Mouse (Mus musculus): Measurements from ENCODE around the gene Dvl1.

Dvl1 gene

GRCm38 (mm10) chr4:155846871-155847578 is at the start of gene Dvl1:
Gene Dvl1 (plus strand): TSS chr4:155847402.
- DNase-seq: peak; percentile 90 to 91

GRCm38 (mm10) chr4:155802075-155802474 is 45.1 kb upstream of the Dvl1 start:
- no peak for DNase-seq

- DNase-seq: no peak
These were observed 44.4 kb upstream of the Dvl1 start, which contains the start of gene Mrpl20 for GRCm38 (mm10) chr4:155802741-155803339. Gene Mrpl20 (plus strand): TSS chr4:155802878.

- DNase-seq: peak; percentile 94 to 95
These were observed 43.7 kb upstream of the Dvl1 start for GRCm38 (mm10) chr4:155803340-155804041.

GRCm38 (mm10) chr4:155807841-155808240 is 39.4 kb upstream of the Dvl1 start:
- no peak for DNase-seq

GRCm38 (mm10) chr4:155811929-155812664 is 35.1 kb upstream of the Dvl1 start, which contains the start of gene Ccnl2:
Gene Ccnl2 (plus strand): TSS chr4:155812489.
- DNase-seq: peak; percentile 95 to 96

GRCm38 (mm10) chr4:155812665-155813181 is 34.5 kb upstream of the Dvl1 start:
- peak in 1 of 2 experiments; percentile 20 for DNase-seq

- no peak for DNase-seq
These were observed 29.7 kb upstream of the Dvl1 start for GRCm38 (mm10) chr4:155817533-155817932.

GRCm38 (mm10) chr4:155821025-155821424 is 26.2 kb upstream of the Dvl1 start:
- DNase-seq: no peak

GRCm38 (mm10) chr4:155823443-155823842 is 23.8 kb upstream of the Dvl1 start:
- no peak for DNase-seq

- no peak for DNase-seq
These were observed 17.3 kb upstream of the Dvl1 start for GRCm38 (mm10) chr4:155829866-155830265.

GRCm38 (mm10) chr4:155830596-155830995 is 16.6 kb upstream of the Dvl1 start:
- no peak for DNase-seq

- DNase-seq: peak; percentile 95 to 97
These were observed 15.9 kb upstream of the Dvl1 start, which contains the start of gene Aurkaip1 for GRCm38 (mm10) chr4:155831205-155831766. Gene Aurkaip1 (plus strand): TSS chr4:155831272.

- DNase-seq: peak in 1 of 2 experiments; percentile 38
These were observed 15.4 kb upstream of the Dvl1 start for GRCm38 (mm10) chr4:155831831-155832230.

- DNase-seq: no peak
These were observed 14.9 kb upstream of the Dvl1 start for GRCm38 (mm10) chr4:155832321-155832720.

GRCm38 (mm10) chr4:155833234-155833633 is 14.0 kb upstream of the Dvl1 start:
- peak in 1 of 2 experiments; percentile 3 for DNase-seq

GRCm38 (mm10) chr4:155833836-155834235 is 13.4 kb upstream of the Dvl1 start:
- DNase-seq: peak; percentile 76 to 83

- peak; percentile 67 to 70 for DNase-seq
These were observed 9.7 kb upstream of the Dvl1 start for GRCm38 (mm10) chr4:155837404-155838010.

- no peak for DNase-seq
These were observed 8.7 kb upstream of the Dvl1 start for GRCm38 (mm10) chr4:155838187-155839153.

GRCm38 (mm10) chr4:155839483-155839910 is 7.7 kb upstream of the Dvl1 start, which contains the start of gene Mxra8:
Gene Mxra8 (plus strand): TSS chr4:155839680.
- DNase-seq: peak; percentile 92 to 95

Measured in lung, adult 18-20 months (tissue).